8 mouse cellular contexts compared by ENCODE assay signal in the genomic region with DNA sequence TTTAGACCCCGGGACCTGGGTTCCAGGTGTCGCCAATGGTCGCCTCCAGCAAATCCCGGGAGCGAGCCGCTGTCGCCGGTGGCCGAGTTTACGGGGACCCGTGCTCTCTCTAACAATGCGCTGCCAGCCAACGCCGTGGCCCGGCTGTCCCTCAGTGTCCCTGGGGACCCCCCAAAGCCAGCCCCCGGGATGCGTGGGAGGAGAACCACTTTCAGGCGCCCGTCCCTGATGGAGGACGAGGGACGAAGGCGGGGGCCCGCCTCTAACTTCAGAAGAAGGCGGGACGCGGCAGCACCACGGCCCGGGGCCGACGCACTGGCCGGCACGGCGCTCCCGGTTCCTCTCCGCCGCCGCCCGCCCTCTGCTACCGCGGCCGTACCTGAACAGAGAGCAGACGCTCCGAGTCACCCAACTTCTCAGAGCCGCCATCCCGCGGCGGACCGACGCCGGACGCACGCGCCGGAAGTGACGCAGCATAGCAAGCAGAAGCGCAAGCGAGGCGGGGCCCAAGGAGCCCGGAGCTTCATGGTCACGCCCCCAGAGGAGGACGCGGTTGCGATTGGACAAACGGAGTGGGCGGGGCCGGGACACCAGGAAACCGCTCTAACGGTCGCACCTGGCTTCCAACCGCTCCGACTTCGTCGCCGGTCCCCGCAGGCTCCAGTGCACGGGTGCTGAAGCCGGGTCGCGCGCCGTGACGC. TPM values are rescaled to one million over a fixed set of nuclear protein-coding genes. Genes with fewer than 3 reads are reported as not detected.
DNase-seq lines count a peak whose midpoint lies in the region; ATAC-seq lines count a peak whose summit lies in the region.

TSS of gene Diablo (minus strand) at position 485 of the 701 bp plus-strand sequence.

- ATAC-seq in megakaryocyte progenitor cell, adult 5-6 weeks (replicated peaks; ENCODE audit: poor library complexity), result peak; percentile 94

- DNase-seq in adipocyte (ENCODE audit: low spot score), result peak; percentile 98
- peak; percentile 100 for DNase-seq in embryo, embryonic 10 days (ENCODE audit: low spot score)
- DNase-seq in gastrocnemius, postnatal 10 days, result peak; percentile 98
- peak; percentile 100 for DNase-seq in induced T-regulatory cell, adult 2 months (ENCODE audit: low read depth)
- peak; percentile 94 to 97 for DNase-seq in left cerebral cortex, adult 9 months (ENCODE audit: low spot score in 2 of 2)
- DNase-seq in right cerebral cortex, postnatal 14 days, result peak; percentile 99
- DNase-seq in urinary bladder, postnatal 36 days (ENCODE audit: low spot score in 2 of 2), result peak; percentile 98

RNA-seq across cellular contexts. Expression of gene Diablo, which starts in this region (rescaled TPM):
- total RNA-seq in gastrocnemius, postnatal 10 days (2021), result 10 to 100 TPM; 36.9 to 38.8 TPM
- 32.8 and 50.5 TPM in 2 replicates for total RNA-seq in megakaryocyte progenitor cell, adult 5-6 weeks (2015)
- 49.0 and 53.3 TPM in 2 replicates for total RNA-seq in megakaryocyte progenitor cell, adult 5-6 weeks (2017)

Comparison
In these comparisons a context has a peak if more than half of its experiments do, and no peak if none do; other contexts are left out.
1. Peak in every context shown above with its lines: DNase-seq and ATAC-seq.